Mouse (Mus musculus) embryonic facial prominence, embryonic 14.5 days (tissue): ENCODE data around the gene Fbxl13. TPM values are rescaled to one million over a fixed set of nuclear protein-coding genes. Genes with fewer than 3 reads are reported as not detected.
A peak's percentile ranks its signal among the peaks of the same experiment; 100 is the strongest.
"Not testable (repeated sequence)": the region's sequence is repeated elsewhere in the genome, so short reads cannot be mapped to it uniquely, and the experiment has no call there.

Experiments
- ATAC-seq: fragments of 200-750 bp; cut with Nextera tagmentation; 2 replicates; pipeline ENCODE4 v1.8.0; 2017; ENCODE audit warnings: low read depth, moderate number of reproducible peaks, moderate TSS enrichment
- DNase-seq: peaks from one replicate; pipeline ENCODE4 v3.0.0-alpha.2; 2015; ENCODE audit warnings: low spot score
- H3K27ac ChIP-seq: fragments of 300-500 bp; sonication (generic); replicated peaks from 2 replicates; pipeline ENCODE4 v1.5.1; 2014; ENCODE audit warnings: low read depth, mild to moderate bottlenecking, low read length, moderate library complexity
- H3K27me3 ChIP-seq: fragments of 300-500 bp; sonication (generic); replicated peaks from 2 replicates; pipeline ENCODE4 v1.6.1; 2014; ENCODE audit warnings: low read length; ENCODE audit not compliant: control insufficient read depth, insufficient read depth
- H3K36me3 ChIP-seq: fragments of 300-500 bp; sonication (generic); 2 replicates; pipeline ENCODE4 v1.6.1; 2014; ENCODE audit warnings: low read length, mixed read lengths; ENCODE audit not compliant: control insufficient read depth, insufficient read depth
- H3K4me1 ChIP-seq: fragments of 300-500 bp; sonication (generic); 2 replicates; pipeline ENCODE4 v1.6.1; 2014; ENCODE audit warnings: antibody characterized with exemption, low read length; ENCODE audit not compliant: control insufficient read depth, insufficient read depth
- H3K4me2 ChIP-seq: fragments of 300-500 bp; sonication (generic); 2 replicates; pipeline ENCODE4 v1.6.1; 2014; ENCODE audit warnings: low read depth, mild to moderate bottlenecking, low read length, moderate library complexity, mixed read lengths
- H3K4me3 ChIP-seq: fragments of 300-500 bp; sonication (generic); 2 replicates; pipeline ENCODE4 v1.5.1; 2014; ENCODE audit warnings: low read depth, mild to moderate bottlenecking, low read length
- H3K9ac ChIP-seq: fragments of 300-500 bp; sonication (generic); 2 replicates; pipeline ENCODE4 v1.6.1; 2014; ENCODE audit warnings: low read depth, mild to moderate bottlenecking, low read length, moderate library complexity, mixed read lengths
- H3K9me3 ChIP-seq: fragments of 300-500 bp; sonication (generic); 2 replicates; pipeline ENCODE4 v1.6.1; 2016; ENCODE audit warnings: low read length; ENCODE audit not compliant: control insufficient read depth
- WGBS: fragments of 180-500 bp; shearing (Covaris S2); extraction: QIAGEN DNeasy Blood & Tissue Kit; methylation state at CpG from one replicate; pipeline ENCODE4 v1.1.7; 2014; 5-methylcytosine and 5-hydroxymethylcytosine counted together
- polyA plus RNA-seq: library from polyadenylated mRNA; unstranded; fragments of >200 nt; fragmentation: Nextera tagmentation; extraction: Ambion mirVana; gene quantifications from 2 replicates; pipeline ENCODE4 v1.2.1, GENCODE M21; 2014

Fbxl13 gene
- polyA plus RNA-seq, 1 experiment from 2014 or later: 0.46 TPM

- H3K27ac ChIP-seq: no peak overlapping the region; the same call in 1 of the 2 replicates
- ATAC-seq (no peak), DNase-seq (peak; percentile 17)
- no peaks in the 10 kb centered on the region for H3K4me1 ChIP-seq
- H3K27me3 ChIP-seq: no peaks in the 10 kb centered on the region
- no peaks in the 10 kb centered on the region for H3K9me3 ChIP-seq
- no peak overlapping the region for H3K4me2 ChIP-seq
- H3K4me3 ChIP-seq: no peak overlapping the region
- H3K36me3 ChIP-seq: no peaks in the 10 kb centered on the region
- H3K9ac ChIP-seq: no peak overlapping the region
- WGBS: 56% methylated on average over 12 of the region's 12 CpGs
These were observed 36.8 kb downstream of the Fbxl13 start for GRCm38 (mm10) chr5:21608311-21609304.

GRCm38 (mm10) chr5:21605936-21606335 lies 39.5 kb downstream of the Fbxl13 start:
- H3K9me3 ChIP-seq: no peaks in the 10 kb centered on the region
- ATAC-seq (no peak), DNase-seq (no peak)

GRCm38 (mm10) chr5:21599961-21600360 lies 45.5 kb downstream of the Fbxl13 start:
- ATAC-seq (no peak), DNase-seq (no peak)
- no peak overlapping the region for H3K4me3 ChIP-seq
- WGBS: 92% methylated on average over 4 of the region's 4 CpGs
- H3K27me3 ChIP-seq: no peaks in the 10 kb centered on the region
- H3K4me2 ChIP-seq: no peak overlapping the region
- no peaks in the 10 kb centered on the region for H3K9me3 ChIP-seq
- no peak overlapping the region for H3K9ac ChIP-seq
- no peak overlapping the region for H3K27ac ChIP-seq
- no peaks in the 10 kb centered on the region for H3K4me1 ChIP-seq
- no peaks in the 10 kb centered on the region for H3K36me3 ChIP-seq

More at GRCm38 (mm10) chr5:21605936-21606335, 39.5 kb downstream of the Fbxl13 start:
- H3K4me2 ChIP-seq: no peak overlapping the region
- H3K4me1 ChIP-seq: no peaks in the 10 kb centered on the region
- H3K4me3 ChIP-seq: no peak overlapping the region
- H3K27me3 ChIP-seq: no peaks in the 10 kb centered on the region
- no peaks in the 10 kb centered on the region for H3K36me3 ChIP-seq
- 64% methylated on average over 6 of the region's 6 CpGs for WGBS
- H3K27ac ChIP-seq: no peak overlapping the region
- H3K9ac ChIP-seq: no peak overlapping the region

GRCm38 (mm10) chr5:21599536-21599935 lies 45.9 kb downstream of the Fbxl13 start:
- not testable (repeated sequence) for H3K9me3 ChIP-seq, H3K4me3 ChIP-seq, H3K36me3 ChIP-seq, H3K27ac ChIP-seq, H3K4me2 ChIP-seq, DNase-seq, H3K4me1 ChIP-seq, H3K27me3 ChIP-seq, H3K9ac ChIP-seq, ATAC-seq
- WGBS: 78% methylated on average over 2 of the region's 2 CpGs

- H3K4me2 ChIP-seq: no peak overlapping the region
- WGBS: 71% methylated on average over 9 of the region's 9 CpGs
These were observed 52.2 kb downstream of the Fbxl13 start for GRCm38 (mm10) chr5:21593201-21593709.

GRCm38 (mm10) chr5:21592106-21592505 lies 53.3 kb downstream of the Fbxl13 start:
- DNase-seq: peak; percentile 60
- Histone ChIP-seq H3K27me3 (no peaks in the 10 kb centered on the region), H3K9ac (no peak overlapping the region), H3K4me2 (no peak overlapping the region), H3K36me3 (no peaks in the 10 kb centered on the region), H3K4me3 (no peak overlapping the region), H3K9me3 (no peaks in the 10 kb centered on the region), H3K27ac (no peak overlapping the region), H3K4me1 (peaks cover 6% of the 10 kb centered on the region; the same call in 1 of the 2 replicates)
- no peak for ATAC-seq
- 51% methylated on average over 2 of the region's 2 CpGs for WGBS

More at GRCm38 (mm10) chr5:21593201-21593709, 52.2 kb downstream of the Fbxl13 start:
- Histone ChIP-seq H3K9ac (no peak overlapping the region), H3K4me3 (no peak overlapping the region), H3K27ac (no peak overlapping the region), H3K9me3 (no peaks in the 10 kb centered on the region), H3K27me3 (no peaks in the 10 kb centered on the region), H3K4me1 (peaks cover 6% of the 10 kb centered on the region; the same call in 1 of the 2 replicates), H3K36me3 (no peaks in the 10 kb centered on the region)
- DNase-seq: no peak
- ATAC-seq: no peak

GRCm38 (mm10) chr5:21588220-21588619 lies 57.2 kb downstream of the Fbxl13 start:
- Histone ChIP-seq H3K4me3 (no peak overlapping the region), H3K36me3 (no peaks in the 10 kb centered on the region), H3K27ac (no peak overlapping the region), H3K9ac (no peak overlapping the region), H3K4me1 (peaks cover 6% of the 10 kb centered on the region; the same call in 1 of the 2 replicates), H3K27me3 (no peaks in the 10 kb centered on the region), H3K9me3 (no peaks in the 10 kb centered on the region), H3K4me2 (no peak overlapping the region)
- ATAC-seq (no peak), DNase-seq (peak; percentile 39)
- 62% methylated on average over 13 of the region's 13 CpGs for WGBS

- DNase-seq (no peak), ATAC-seq (no peak)
- WGBS: 73% methylated on average over 7 of the region's 7 CpGs
- no peak overlapping the region for H3K4me2 ChIP-seq
- H3K9me3 ChIP-seq: no peaks in the 10 kb centered on the region
- no peak overlapping the region for H3K27ac ChIP-seq
- H3K9ac ChIP-seq: no peak overlapping the region
- no peaks in the 10 kb centered on the region for H3K27me3 ChIP-seq
- H3K4me3 ChIP-seq: no peak overlapping the region
- H3K4me1 ChIP-seq: peaks cover 3% of the 10 kb centered on the region; the same call in 1 of the 2 replicates
- H3K36me3 ChIP-seq: no peaks in the 10 kb centered on the region
These were observed 57.8 kb downstream of the Fbxl13 start for GRCm38 (mm10) chr5:21587683-21588082.
